Mouse (Mus musculus) neural tube, embryonic 14.5 days (tissue): ENCODE results near the gene Il17rd. TPM values are rescaled to one million over a fixed set of nuclear protein-coding genes. Genes with fewer than 3 reads are reported as not detected.

Experiments used
- ATAC-seq: fragments of 200-750 bp; cut with Nextera tagmentation; 2 replicates; pipeline ENCODE4 v1.8.0; 2017; ENCODE audit warnings: low read depth, mild to moderate bottlenecking, moderate TSS enrichment, moderate library complexity
- H3K27ac ChIP-seq: fragments of 300-500 bp; sonication (generic); 2 replicates; pipeline ENCODE4 v1.5.1; 2014; ENCODE audit warnings: low read depth, mild to moderate bottlenecking, control low read depth, low read length, moderate library complexity, mixed read lengths
- H3K27me3 ChIP-seq: fragments of 300-500 bp; sonication (generic); 2 replicates; pipeline ENCODE4 v1.6.1; 2014; ENCODE audit warnings: low read length; ENCODE audit not compliant: control insufficient read depth, insufficient read depth
- H3K36me3 ChIP-seq: fragments of 300-500 bp; sonication (generic); 2 replicates; pipeline ENCODE4 v1.6.1; 2014; ENCODE audit warnings: low read length, mixed read lengths; ENCODE audit not compliant: control insufficient read depth, insufficient read depth
- H3K4me1 ChIP-seq: fragments of 300-500 bp; sonication (generic); 2 replicates; pipeline ENCODE4 v1.6.1; 2014; ENCODE audit warnings: low read length; ENCODE audit not compliant: control insufficient read depth, insufficient read depth
- H3K4me2 ChIP-seq: fragments of 300-500 bp; sonication (generic); 2 replicates; pipeline ENCODE4 v1.6.1; 2014; ENCODE audit warnings: mild to moderate bottlenecking, low read depth, low read length, control low read depth
- H3K4me3 ChIP-seq: fragments of 300-500 bp; sonication (generic); 2 replicates; pipeline ENCODE4 v1.5.1; 2014; ENCODE audit warnings: low read depth, low read length, control low read depth, mixed read lengths
- H3K9ac ChIP-seq: fragments of 300-500 bp; sonication (generic); replicated peaks from 2 replicates; pipeline ENCODE4 v1.6.1; 2014; ENCODE audit warnings: low read depth, mild to moderate bottlenecking, control low read depth, low read length, mixed read lengths
- H3K9me3 ChIP-seq: fragments of 300-500 bp; sonication (generic); 2 replicates; pipeline ENCODE4 v1.6.1; 2016; ENCODE audit warnings: low read length; ENCODE audit not compliant: control insufficient read depth
- WGBS: fragments of 180-500 bp; shearing (Covaris S2); extraction: QIAGEN DNeasy Blood & Tissue Kit; methylation state at CpG from one replicate; pipeline ENCODE4 v1.1.7; 2014; 5-methylcytosine and 5-hydroxymethylcytosine counted together
- polyA plus RNA-seq: library from polyadenylated mRNA; unstranded; fragments of >200 nt; fragmentation: Nextera tagmentation; extraction: Ambion mirVana; gene quantifications from 2 replicates; pipeline ENCODE4 v1.2.1, GENCODE M21; 2014

The Il17rd gene
- polyA plus RNA-seq, 1 experiment from 2014 or later: 2.1 TPM

GRCm38 (mm10) chr14:27013658-27014057 is 25.1 kb upstream of the Il17rd start:
- H3K4me1 ChIP-seq: no peaks in the 10 kb centered on the region
- no peaks in the 10 kb centered on the region for H3K27me3 ChIP-seq
- no peak overlapping the region for H3K4me3 ChIP-seq
- H3K9ac ChIP-seq: no peak overlapping the region
- no peaks in the 10 kb centered on the region for H3K9me3 ChIP-seq
- no peak overlapping the region for H3K4me2 ChIP-seq
- no peak for ATAC-seq
- H3K27ac ChIP-seq: no peak overlapping the region
- WGBS: 75% methylated on average over 4 of the region's 4 CpGs
- no peaks in the 10 kb centered on the region for H3K36me3 ChIP-seq

- Histone ChIP-seq H3K4me2 (no peak overlapping the region), H3K4me3 (no peak overlapping the region), H3K27me3 (no peaks in the 10 kb centered on the region), H3K27ac (no peak overlapping the region), H3K36me3 (no peaks in the 10 kb centered on the region), H3K4me1 (no peaks in the 10 kb centered on the region), H3K9me3 (no peaks in the 10 kb centered on the region), H3K9ac (no peak overlapping the region)
- ATAC-seq: no peak
- 86% methylated on average over 2 of the region's 2 CpGs for WGBS
Observed at GRCm38 (mm10) chr14:27017936-27018335, 20.8 kb upstream of the Il17rd start.

- H3K9me3 ChIP-seq: no peaks in the 10 kb centered on the region
- no peaks in the 10 kb centered on the region for H3K4me1 ChIP-seq
- H3K4me2 ChIP-seq: no peak overlapping the region
- no peak overlapping the region for H3K27ac ChIP-seq
- H3K9ac ChIP-seq: no peak overlapping the region
- no peak overlapping the region for H3K4me3 ChIP-seq
- no peaks in the 10 kb centered on the region for H3K27me3 ChIP-seq
- no peaks in the 10 kb centered on the region for H3K36me3 ChIP-seq
- 87% methylated on average over 14 of the region's 14 CpGs for WGBS
- ATAC-seq: no peak
Observed at GRCm38 (mm10) chr14:27019850-27020249, 18.9 kb upstream of the Il17rd start.

- no peak overlapping the region for H3K27ac ChIP-seq
- WGBS: 45% methylated on average over 11 of the region's 11 CpGs
- H3K36me3 ChIP-seq: no peaks in the 10 kb centered on the region
- no peaks in the 10 kb centered on the region for H3K4me1 ChIP-seq
- H3K27me3 ChIP-seq: no peaks in the 10 kb centered on the region
- H3K9me3 ChIP-seq: no peaks in the 10 kb centered on the region
- H3K4me2 ChIP-seq: no peak overlapping the region
- no peak overlapping the region for H3K4me3 ChIP-seq
- no peak overlapping the region for H3K9ac ChIP-seq
- no peak for ATAC-seq
Observed at GRCm38 (mm10) chr14:27022876-27023275, 15.9 kb upstream of the Il17rd start.

GRCm38 (mm10) chr14:27024664-27025063 is 14.1 kb upstream of the Il17rd start:
- no peak for ATAC-seq
- WGBS: 90% methylated on average over 4 of the region's 4 CpGs
- no peaks in the 10 kb centered on the region for H3K4me1 ChIP-seq

GRCm38 (mm10) chr14:27029771-27030173 is 9.0 kb upstream of the Il17rd start:
- WGBS: 3% methylated on average over 15 of the region's 15 CpGs
- Histone ChIP-seq H3K9me3 (no peaks in the 10 kb centered on the region), H3K4me2 (no peak overlapping the region), H3K27me3 (no peaks in the 10 kb centered on the region), H3K4me3 (no peak overlapping the region), H3K4me1 (no peaks in the 10 kb centered on the region), H3K36me3 (no peaks in the 10 kb centered on the region), H3K9ac (0 out of 2 replicates have a peak overlapping the region, but pooled peaks have one; percentile 28), H3K27ac (peak overlapping the region; percentile 48)
- ATAC-seq: peak; percentile 79

More at GRCm38 (mm10) chr14:27024664-27025063, 14.1 kb upstream of the Il17rd start:
- H3K27ac ChIP-seq: no peak overlapping the region
- H3K4me3 ChIP-seq: no peak overlapping the region
- no peaks in the 10 kb centered on the region for H3K36me3 ChIP-seq
- no peak overlapping the region for H3K4me2 ChIP-seq
- no peaks in the 10 kb centered on the region for H3K27me3 ChIP-seq
- H3K9me3 ChIP-seq: no peaks in the 10 kb centered on the region
- H3K9ac ChIP-seq: no peak overlapping the region

- Histone ChIP-seq H3K36me3 (no peaks in the 10 kb centered on the region), H3K4me1 (no peaks in the 10 kb centered on the region), H3K4me2 (no peak overlapping the region), H3K27ac (no peak overlapping the region), H3K9me3 (no peaks in the 10 kb centered on the region), H3K9ac (no peak overlapping the region), H3K4me3 (no peak overlapping the region), H3K27me3 (no peaks in the 10 kb centered on the region)
- ATAC-seq: no peak
- WGBS: 14% methylated on average over 4 of the region's 4 CpGs
Observed at GRCm38 (mm10) chr14:27031142-27031541, 7.6 kb upstream of the Il17rd start.

DNA sequence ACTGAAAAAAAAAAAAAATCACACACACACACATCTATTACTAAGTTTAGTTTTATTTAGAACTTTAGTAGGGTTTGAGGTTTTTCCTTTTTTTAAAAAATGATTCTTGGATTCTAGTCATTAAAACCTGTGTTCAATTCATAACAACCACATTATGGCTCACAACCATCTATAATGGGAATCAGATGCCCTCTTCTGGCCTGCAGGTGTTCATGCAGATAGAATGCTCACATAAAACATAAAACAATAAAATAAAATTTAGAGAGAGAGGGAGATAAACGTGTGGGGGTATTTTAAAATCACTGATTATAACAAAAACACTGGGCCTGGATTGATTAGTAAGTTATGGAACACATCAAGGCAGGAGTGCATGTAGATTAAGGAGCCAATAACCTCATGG is 1.2 kb upstream of the Il17rd start:
- H3K4me1 ChIP-seq: peaks cover 4% of the 10 kb centered on the region; the same call in 1 of the 2 replicates

DNA sequence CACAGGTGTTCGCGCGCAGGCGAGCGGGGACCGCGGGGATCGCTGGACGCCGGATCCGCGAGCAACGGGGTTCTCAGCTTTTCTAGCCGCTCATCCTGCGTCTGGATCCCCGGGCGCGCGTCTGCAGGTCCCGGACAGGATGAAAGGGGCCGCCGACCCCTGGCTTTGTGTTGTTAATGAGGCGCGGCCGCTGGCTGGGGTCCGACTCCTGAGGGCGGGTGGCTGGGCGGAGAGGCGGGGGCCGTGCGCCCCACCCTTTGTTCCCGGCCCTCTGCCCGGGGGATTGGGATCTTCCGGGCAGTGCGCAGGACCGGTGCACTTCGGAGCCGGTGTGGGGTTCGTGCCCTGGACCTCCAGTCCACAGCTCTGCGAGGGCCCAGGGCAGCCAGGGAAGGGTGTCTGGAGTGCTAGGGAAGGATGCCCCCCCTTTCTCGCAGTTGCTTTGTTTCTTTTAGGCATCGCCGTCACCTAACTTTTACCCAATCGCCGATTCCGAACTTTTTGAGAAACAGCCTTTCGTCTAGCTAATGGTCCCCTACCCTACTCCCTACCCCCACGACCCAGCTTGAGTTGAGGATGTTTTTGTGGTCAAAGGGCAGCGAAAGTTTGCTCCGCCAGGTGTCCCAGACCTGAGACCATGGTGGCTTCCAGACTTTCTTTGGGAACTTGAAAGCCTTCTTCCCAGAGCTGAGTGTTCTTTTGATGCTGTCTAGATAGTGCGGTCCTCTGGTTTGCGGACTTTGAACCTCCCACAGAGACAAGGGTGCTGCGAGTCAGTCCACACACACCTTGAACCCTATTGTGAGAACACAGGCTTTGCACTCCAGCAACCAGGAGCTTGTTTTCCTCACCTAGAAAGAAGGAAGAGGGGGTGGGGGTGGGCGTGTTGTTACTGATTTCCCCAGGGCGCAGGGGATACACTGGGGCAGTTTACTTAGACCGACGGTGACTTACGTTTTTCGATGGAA is 824 bp downstream of the Il17rd start:
- under 1% methylated on average over 59 of the region's 59 CpGs for WGBS
- H3K27me3 ChIP-seq: peaks cover 3% of the 10 kb centered on the region; the same call in 1 of the 2 replicates
- H3K9ac ChIP-seq: peak overlapping the region; percentile 73
- H3K36me3 ChIP-seq: no peaks in the 10 kb centered on the region
- ATAC-seq: peak; percentile 43
- peaks cover 7% of the 10 kb centered on the region for H3K4me1 ChIP-seq
- peak overlapping the region; percentile 60 for H3K27ac ChIP-seq
- no peaks in the 10 kb centered on the region for H3K9me3 ChIP-seq
- H3K4me2 ChIP-seq: peak overlapping the region; percentile 95
- peak overlapping the region; percentile 97 for H3K4me3 ChIP-seq

More for the DNA sequence above, 1.2 kb upstream of the Il17rd start:
- no peak for ATAC-seq
- Histone ChIP-seq H3K27ac (no peak overlapping the region), H3K9me3 (no peaks in the 10 kb centered on the region), H3K9ac (no peak overlapping the region), H3K36me3 (no peaks in the 10 kb centered on the region), H3K4me2 (no peak overlapping the region), H3K4me3 (no peak overlapping the region), H3K27me3 (peaks cover 3% of the 10 kb centered on the region; the same call in 1 of the 2 replicates)
- 71% methylated on average over 1 of the region's 1 CpGs for WGBS
